14 mouse cellular contexts compared by ENCODE assay signal in genomic region chr3:154177665-154178305, GRCm38 (mm10).
DNase-seq lines count a peak whose midpoint lies in the region; ATAC-seq and TF ChIP-seq lines count a peak whose summit lies in the region.
"Had no signal": no experiment of that assay in that cellular context is flagged by ENCODE, and none has a peak within 500 bp of the region (broad histone marks: within the 10 kb centered on the region; RNA-seq: fewer than 3 reads in every experiment).

No protein-coding gene starts in this region.

- DNase-seq in CD4-positive, CD25-positive, alpha-beta regulatory T cell, adult 2 months (ENCODE audit: low read depth, low spot score), result peak; percentile 14
- DNase-seq in lung, embryonic 14.5 days, result no peak
- no peak for DNase-seq in lung, postnatal 25 days (ENCODE audit: low spot score)
- peak; percentile 6 for DNase-seq in NIH3T3 (ENCODE audit: low read depth)
- no peak for DNase-seq in gastrocnemius, adult 18-20 months (ENCODE audit: low spot score)
- DNase-seq: adrenal gland, postnatal 14 days; cerebellum, adult 11-12 months; gastrocnemius, postnatal 10 days; kidney, adult 18-20 months; lung, postnatal 14 days had no signal

- no peaks in the 10 kb centered on the region for H3K79me2 ChIP-seq in macrophage (ENCODE audit: inconsistent target)

- no peak overlapping the region for H3K4me3 ChIP-seq in lung, embryonic 14.5 days (ENCODE audit: low read depth, low read length)
- H3K4me3 ChIP-seq in macrophage (ENCODE audit: inconsistent target), result no peak overlapping the region
- no peak overlapping the region for H3K4me3 ChIP-seq in intestine, embryonic 15.5 days (replicated peaks)
- H3K4me3 ChIP-seq: embryonic facial prominence, embryonic 10.5 days had no signal

- H3K27me3 ChIP-seq in lung, embryonic 14.5 days (ENCODE audit: insufficient read depth, low read length), result no peaks in the 10 kb centered on the region
- no peaks in the 10 kb centered on the region for H3K27me3 ChIP-seq in intestine, embryonic 15.5 days (replicated peaks)

- H3K36me3 ChIP-seq in lung, embryonic 14.5 days (ENCODE audit: insufficient read depth), result no peaks in the 10 kb centered on the region
- no peaks in the 10 kb centered on the region for H3K36me3 ChIP-seq in macrophage (ENCODE audit: inconsistent target)
- no peaks in the 10 kb centered on the region for H3K36me3 ChIP-seq in intestine, embryonic 15.5 days
- H3K36me3 ChIP-seq: embryonic facial prominence, embryonic 10.5 days had no signal

- no peaks in the 10 kb centered on the region for H3K9me3 ChIP-seq in lung, embryonic 14.5 days (ENCODE audit: low read depth, low read length)
- H3K9me3 ChIP-seq in intestine, embryonic 15.5 days, result no peaks in the 10 kb centered on the region
- H3K9me3 ChIP-seq: embryonic facial prominence, embryonic 10.5 days had no signal

- 53% methylated on average over 8 of the region's 8 CpGs for WGBS in lung, embryonic 14.5 days
- 0% methylated on average over 2 of the region's 8 CpGs for WGBS in macrophage (ENCODE audit: missing documents)
- 76% methylated on average over 8 of the region's 8 CpGs for WGBS in intestine, embryonic 15.5 days

- no peaks in the 10 kb centered on the region for H3K4me1 ChIP-seq in lung, embryonic 14.5 days (ENCODE audit: insufficient read depth)
- H3K4me1 ChIP-seq in intestine, embryonic 15.5 days (replicated peaks), result no peaks in the 10 kb centered on the region

- H3K9ac ChIP-seq in lung, embryonic 14.5 days, result no peak overlapping the region
- H3K9ac ChIP-seq in intestine, embryonic 15.5 days, result no peak overlapping the region

- H3K27ac ChIP-seq in lung, embryonic 14.5 days (ENCODE audit: low read depth), result no peak overlapping the region
- 0 out of 2 replicates have a peak overlapping the region, but pooled peaks have one; percentile 25 for H3K27ac ChIP-seq in macrophage
- H3K27ac ChIP-seq in intestine, embryonic 15.5 days, result no peak overlapping the region
- H3K27ac ChIP-seq: embryonic facial prominence, embryonic 10.5 days had no signal

- ATAC-seq in CD4-positive, CD25-positive, alpha-beta regulatory T cell, adult 4 months, result no peak
- ATAC-seq in lung, embryonic 14.5 days (ENCODE audit: insufficient read depth), result peak; percentile 28; the same call in 1 of the 2 replicates
- ATAC-seq in intestine, embryonic 15.5 days, result no peak

- TF ChIP-seq CTCF in lung, embryonic 14.5 days (IDR thresholded peaks at IDR 0.05; ENCODE audit: low read depth), result no peak

- no peak overlapping the region for H3K4me2 ChIP-seq in lung, embryonic 14.5 days
- H3K4me2 ChIP-seq in intestine, embryonic 15.5 days (replicated peaks), result no peak overlapping the region

Comparison
In these comparisons a context has a peak if more than half of its experiments do, and no peak if none do; other contexts are left out.
1. DNase-seq: peak in CD4-positive, CD25-positive, alpha-beta regulatory T cell, adult 2 months (single experiment) and NIH3T3 (single experiment); none in lung, embryonic 14.5 days (single experiment), lung, postnatal 25 days (single experiment) and gastrocnemius, adult 18-20 months (single experiment).